Mouse (Mus musculus) erythroblast, embryonic 14.5 days (primary cell): Measurements from ENCODE around the gene Tcf23.

Experiments used
- GATA1 ChIP-seq: IDR thresholded peaks from 2 replicates; pipeline ENCODE4 v1.6.1; 2012; ENCODE audit warnings: low read length, inconsistent platforms, mixed read lengths
- TAL1 ChIP-seq: IDR thresholded peaks from 3 replicates; pipeline ENCODE4 v1.6.1; 2012; ENCODE audit warnings: low read length, inconsistent platforms, mixed read lengths

GRCm38 (mm10) chr5:30992980-30993676 lies 24.7 kb downstream of the Tcf23 start:
- no peak for TF ChIP-seq GATA1
- no peak for TF ChIP-seq TAL1
